Mouse (Mus musculus) neural tube, embryonic 12.5 days (tissue): ENCODE data around the gene Samd5. TPM values are rescaled to one million over a fixed set of nuclear protein-coding genes. Genes with fewer than 3 reads are reported as not detected.

Experiments used
- ATAC-seq: fragments of 200-750 bp; cut with Nextera tagmentation; 2 replicates; pipeline ENCODE4 v1.8.0; 2017; ENCODE audit warnings: low read depth, mild to moderate bottlenecking, moderate TSS enrichment, moderate library complexity; ENCODE audit not compliant: low FRiP score
- H3K27ac ChIP-seq: fragments of 300-500 bp; sonication (generic); 2 replicates; pipeline ENCODE4 v1.5.1; 2016
- H3K27me3 ChIP-seq: fragments of 300-500 bp; sonication (generic); replicated peaks from 2 replicates; pipeline ENCODE4 v1.6.1; 2016; ENCODE audit warnings: mild to moderate bottlenecking
- H3K36me3 ChIP-seq: fragments of 300-500 bp; sonication (generic); 2 replicates; pipeline ENCODE4 v1.6.1; 2016; ENCODE audit warnings: mild to moderate bottlenecking
- H3K4me1 ChIP-seq: fragments of 300-500 bp; sonication (generic); 2 replicates; pipeline ENCODE4 v1.6.1; 2016
- H3K4me2 ChIP-seq: fragments of 300-500 bp; sonication (generic); replicated peaks from 2 replicates; pipeline ENCODE4 v1.6.1; 2016; ENCODE audit warnings: mild to moderate bottlenecking
- H3K4me3 ChIP-seq: fragments of 300-500 bp; sonication (generic); 2 replicates; pipeline ENCODE4 v1.5.1; 2016
- H3K9ac ChIP-seq: fragments of 300-500 bp; sonication (generic); 2 replicates; pipeline ENCODE4 v1.6.1; 2016; ENCODE audit warnings: mild to moderate bottlenecking
- H3K9me3 ChIP-seq: fragments of 300-500 bp; sonication (generic); 2 replicates; pipeline ENCODE4 v1.6.1; 2016; ENCODE audit warnings: mild to moderate bottlenecking
- WGBS: fragments of 180-500 bp; shearing (Covaris S2); methylation state at CpG from one replicate; pipeline ENCODE4 v1.1.7; 2016; 5-methylcytosine and 5-hydroxymethylcytosine counted together
- polyA plus RNA-seq: library from polyadenylated mRNA; unstranded; fragments of >200 nt; fragmentation: Nextera tagmentation; extraction: Ambion mirVana; gene quantifications from 2 replicates; pipeline ENCODE4 v1.2.1, GENCODE M21; 2016

The Samd5 gene
- 5.4 and 5.9 TPM in 2 replicates for polyA plus RNA-seq

- peak; percentile 78 for ATAC-seq
- peak within 1 kb of the TSS; percentile 70 for H3K9ac ChIP-seq
- H3K36me3 ChIP-seq, result no peaks in the 10 kb centered on the region
- no peaks in the 10 kb centered on the region for H3K9me3 ChIP-seq
- H3K4me2 ChIP-seq, result peak within 1 kb of the TSS; percentile 97
- under 1% methylated on average over 88 of the region's 91 CpGs for WGBS
- H3K4me3 ChIP-seq, result peak within 1 kb of the TSS; percentile 61
- H3K4me1 ChIP-seq, result peaks cover 25% of the 10 kb centered on the region
- peaks cover 16% of the 10 kb centered on the region for H3K27me3 ChIP-seq
- no peak within 1 kb of the TSS for H3K27ac ChIP-seq
These were observed at the start of gene Samd5 for GRCm38 (mm10) chr10:9674561-9675521. Gene Samd5, minus strand, starts transcription at chr10:9675208.

DNA sequence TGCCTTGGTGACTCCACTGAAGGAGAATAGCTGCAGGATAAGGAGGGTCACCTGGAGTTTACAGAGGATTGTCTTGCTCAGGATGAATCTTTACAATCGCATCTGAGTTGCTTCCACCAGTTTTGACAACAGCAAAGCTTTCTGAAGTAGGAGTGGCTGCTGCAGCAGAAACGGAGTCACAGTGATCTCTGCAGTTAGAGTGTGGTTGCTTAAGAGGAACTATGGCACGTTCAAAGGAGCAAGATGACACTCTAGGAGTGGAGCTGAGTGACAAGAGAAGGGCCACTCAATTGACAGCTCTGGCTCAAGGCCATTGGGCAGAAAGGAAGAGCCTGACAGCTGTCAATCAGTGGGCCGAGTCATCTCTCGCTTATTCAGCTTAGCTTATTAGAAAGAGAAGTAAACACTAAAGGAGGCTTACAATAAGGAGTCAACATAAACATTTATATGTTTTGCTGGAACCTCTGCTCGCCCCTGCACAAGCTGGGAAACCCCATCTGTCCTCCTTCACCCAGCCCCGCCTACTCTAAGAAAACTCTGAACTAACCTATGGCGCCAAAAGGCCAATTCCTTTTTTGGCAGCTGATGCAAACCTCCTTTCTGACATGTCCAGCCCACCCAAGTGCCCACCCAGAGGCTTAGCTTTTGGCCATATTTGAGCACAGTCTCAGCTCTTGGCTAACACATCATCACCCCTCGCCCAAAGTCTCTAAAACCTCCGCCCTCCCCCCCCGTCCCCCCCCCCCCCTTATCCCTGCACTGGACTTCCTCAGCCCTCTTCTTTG lies 47.7 kb upstream of the Samd5 start:
- Histone ChIP-seq H3K9ac (no peak overlapping the region), H3K4me1 (no peaks in the 10 kb centered on the region), H3K27me3 (no peaks in the 10 kb centered on the region), H3K4me2 (no peak overlapping the region), H3K36me3 (no peaks in the 10 kb centered on the region), H3K4me3 (no peak overlapping the region), H3K9me3 (no peaks in the 10 kb centered on the region), H3K27ac (no peak overlapping the region)
- 88% methylated on average over 10 of the region's 11 CpGs for whole genome bisulfite sequencing
- no peak for ATAC-seq

- Histone ChIP-seq H3K9me3 (no peaks in the 10 kb centered on the region), H3K4me3 (no peak overlapping the region), H3K27me3 (no peaks in the 10 kb centered on the region), H3K27ac (no peak overlapping the region), H3K4me1 (no peaks in the 10 kb centered on the region), H3K4me2 (no peak overlapping the region), H3K36me3 (no peaks in the 10 kb centered on the region), H3K9ac (no peak overlapping the region)
- ATAC-seq, result no peak
- 70% methylated on average over 5 of the region's 5 CpGs for WGBS
These were observed 45.0 kb upstream of the Samd5 start for GRCm38 (mm10) chr10:9720027-9720426.

GRCm38 (mm10) chr10:9718086-9718485 lies 43.1 kb upstream of the Samd5 start:
- no peaks in the 10 kb centered on the region for H3K4me1 ChIP-seq
- H3K9me3 ChIP-seq, result no peaks in the 10 kb centered on the region
- no peaks in the 10 kb centered on the region for H3K36me3 ChIP-seq
- no peak overlapping the region for H3K4me2 ChIP-seq
- no peak overlapping the region for H3K4me3 ChIP-seq
- H3K27ac ChIP-seq, result no peak overlapping the region
- ATAC-seq, result no peak
- H3K27me3 ChIP-seq, result no peaks in the 10 kb centered on the region
- no peak overlapping the region for H3K9ac ChIP-seq
- WGBS, result 86% methylated on average over 5 of the region's 5 CpGs

DNA sequence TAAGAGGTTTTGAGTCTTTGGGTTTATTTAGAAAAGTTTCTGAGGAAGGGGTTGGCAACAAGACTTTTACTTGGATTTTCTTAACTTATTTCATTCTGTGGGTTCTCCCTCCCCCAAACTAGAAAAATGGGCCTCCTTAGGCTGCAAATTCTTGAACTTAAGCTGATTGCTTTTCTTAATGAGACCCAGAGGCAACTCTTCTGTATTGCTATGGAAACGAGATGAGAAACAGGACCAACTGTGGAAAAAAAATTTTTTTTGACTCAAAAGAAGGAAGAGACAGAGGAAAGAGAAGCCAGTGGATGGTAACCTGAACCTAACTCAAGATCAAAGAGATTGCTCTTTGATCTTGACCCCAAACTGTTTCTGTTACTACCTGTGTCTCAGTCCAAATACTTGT lies 29.9 kb upstream of the Samd5 start:
- Histone ChIP-seq H3K9me3 (no peaks in the 10 kb centered on the region), H3K4me2 (no peak overlapping the region), H3K4me1 (no peaks in the 10 kb centered on the region), H3K4me3 (no peak overlapping the region), H3K9ac (no peak overlapping the region), H3K27me3 (no peaks in the 10 kb centered on the region), H3K27ac (no peak overlapping the region), H3K36me3 (no peaks in the 10 kb centered on the region)
- no peak for ATAC-seq
- 74% methylated on average over 1 of the region's 1 CpGs for WGBS

- no peaks in the 10 kb centered on the region for H3K36me3 ChIP-seq
- no peak for ATAC-seq
- H3K4me3 ChIP-seq, result no peak overlapping the region
- no peak overlapping the region for H3K9ac ChIP-seq
- peaks cover 5% of the 10 kb centered on the region; the same call in 1 of the 2 replicates for H3K4me1 ChIP-seq
- WGBS, result 94% methylated on average over 22 of the region's 22 CpGs
- no peaks in the 10 kb centered on the region; the same call in 1 of the 2 replicates for H3K27me3 ChIP-seq
- H3K4me2 ChIP-seq, result no peak overlapping the region
- no peaks in the 10 kb centered on the region for H3K9me3 ChIP-seq
- no peak overlapping the region for H3K27ac ChIP-seq
These were observed 24.2 kb upstream of the Samd5 start for GRCm38 (mm10) chr10:9699071-9699761.

GRCm38 (mm10) chr10:9698141-9698540 lies 23.1 kb upstream of the Samd5 start:
- H3K9me3 ChIP-seq, result no peaks in the 10 kb centered on the region
- no peak overlapping the region for H3K4me3 ChIP-seq
- peaks cover 5% of the 10 kb centered on the region; the same call in 1 of the 2 replicates for H3K4me1 ChIP-seq
- ATAC-seq, result no peak
- H3K27me3 ChIP-seq, result no peaks in the 10 kb centered on the region; the same call in 1 of the 2 replicates
- no peaks in the 10 kb centered on the region for H3K36me3 ChIP-seq
- H3K4me2 ChIP-seq, result no peak overlapping the region
- WGBS, result 72% methylated on average over 9 of the region's 9 CpGs
- H3K27ac ChIP-seq, result no peak overlapping the region
- no peak overlapping the region for H3K9ac ChIP-seq

- 8% methylated on average over 6 of the region's 6 CpGs for WGBS
- Histone ChIP-seq H3K4me3 (no peak overlapping the region), H3K36me3 (no peaks in the 10 kb centered on the region), H3K27me3 (no peaks in the 10 kb centered on the region; the same call in 1 of the 2 replicates), H3K4me1 (peaks cover 5% of the 10 kb centered on the region; the same call in 1 of the 2 replicates), H3K9me3 (no peaks in the 10 kb centered on the region), H3K9ac (no peak overlapping the region), H3K4me2 (no peak overlapping the region), H3K27ac (no peak overlapping the region)
- ATAC-seq, result peak; percentile 83
These were observed 21.6 kb upstream of the Samd5 start for GRCm38 (mm10) chr10:9696543-9697141.

DNA sequence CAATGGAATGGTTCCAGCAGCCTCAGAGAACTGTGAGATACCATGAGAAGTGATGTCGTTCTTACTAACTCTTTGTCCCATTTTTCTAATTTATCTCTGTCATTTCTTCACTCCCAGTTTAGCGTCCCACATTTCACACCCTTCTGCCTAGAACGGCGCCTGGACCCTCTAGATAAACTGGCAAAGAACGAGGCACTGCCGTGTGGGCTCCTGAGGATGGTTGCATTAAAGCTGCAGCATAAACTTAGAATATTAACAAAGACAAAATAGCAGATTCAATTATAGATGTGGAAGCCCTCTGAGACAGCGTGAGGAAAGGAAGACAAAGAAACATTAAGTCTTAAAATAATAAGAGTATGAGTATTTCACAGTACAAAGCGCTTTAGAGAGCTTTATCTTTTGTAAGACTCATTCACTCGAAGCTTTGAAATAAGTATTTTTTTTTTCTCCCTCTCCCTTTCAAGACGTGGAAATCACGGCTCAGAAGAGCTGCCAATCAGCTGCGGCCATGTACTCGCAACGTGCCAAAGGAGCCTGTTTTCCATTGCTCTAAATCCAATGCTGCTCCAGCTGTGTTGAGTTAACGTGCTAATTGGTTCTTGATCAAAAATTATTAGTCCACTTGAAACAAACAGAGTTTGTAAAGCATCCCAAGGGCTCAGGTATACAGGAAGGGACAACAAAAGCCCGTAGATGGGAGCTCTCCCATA lies 19.1 kb upstream of the Samd5 start:
- Histone ChIP-seq H3K4me1 (peaks cover 5% of the 10 kb centered on the region; the same call in 1 of the 2 replicates), H3K27me3 (no peaks in the 10 kb centered on the region; the same call in 1 of the 2 replicates), H3K9me3 (no peaks in the 10 kb centered on the region), H3K9ac (no peak overlapping the region), H3K4me2 (no peak overlapping the region), H3K4me3 (no peak overlapping the region), H3K27ac (no peak overlapping the region), H3K36me3 (no peaks in the 10 kb centered on the region)
- 79% methylated on average over 16 of the region's 16 CpGs for WGBS
- ATAC-seq, result no peak

DNA sequence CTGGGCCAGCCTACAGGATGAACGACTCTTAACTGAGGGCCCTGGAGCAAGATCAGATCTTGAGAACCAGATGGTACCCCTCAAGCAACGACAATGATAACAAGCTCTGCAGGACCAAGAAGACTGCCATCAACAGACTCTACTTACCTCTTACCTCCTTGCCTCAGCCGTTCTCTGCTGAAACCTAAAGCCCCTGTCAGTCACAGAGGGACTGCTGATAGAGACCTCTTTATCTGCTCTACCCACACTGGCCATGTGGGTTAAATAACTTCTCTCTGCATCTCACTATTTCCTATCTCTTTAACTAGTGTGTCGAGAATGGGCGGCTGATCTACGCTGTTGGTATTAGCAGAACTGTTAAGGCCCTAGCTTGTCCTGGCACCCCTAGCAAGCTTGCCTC lies 5.9 kb upstream of the Samd5 start:
- Histone ChIP-seq H3K36me3 (no peaks in the 10 kb centered on the region), H3K27me3 (peaks cover 5% of the 10 kb centered on the region; the same call in 1 of the 2 replicates), H3K9me3 (no peaks in the 10 kb centered on the region), H3K4me2 (no peak overlapping the region), H3K9ac (no peak overlapping the region), H3K27ac (no peak overlapping the region), H3K4me1 (peaks cover 16% of the 10 kb centered on the region), H3K4me3 (no peak overlapping the region)
- no peak for ATAC-seq
- WGBS, result 91% methylated on average over 6 of the region's 6 CpGs

- no peak overlapping the region for H3K27ac ChIP-seq
- 18% methylated on average over 5 of the region's 5 CpGs for WGBS
- H3K4me1 ChIP-seq, result peaks cover 21% of the 10 kb centered on the region
- ATAC-seq, result no peak
- no peaks in the 10 kb centered on the region for H3K9me3 ChIP-seq
- H3K27me3 ChIP-seq, result peaks cover 11% of the 10 kb centered on the region
- H3K4me2 ChIP-seq, result no peak overlapping the region
- H3K9ac ChIP-seq, result no peak overlapping the region
- H3K36me3 ChIP-seq, result no peaks in the 10 kb centered on the region
- H3K4me3 ChIP-seq, result no peak overlapping the region
These were observed 4.9 kb upstream of the Samd5 start for GRCm38 (mm10) chr10:9679911-9680310.
